Mouse (Mus musculus) hindbrain, embryonic 13.5 days (tissue): ENCODE measurements around the gene Ccnf. TPM values are rescaled to one million over a fixed set of nuclear protein-coding genes. Genes with fewer than 3 reads are reported as not detected.

Experiments used
- ATAC-seq: fragments of 200-750 bp; cut with Nextera tagmentation; 2 replicates; pipeline ENCODE4 v1.8.0; 2017; ENCODE audit warnings: moderate TSS enrichment; ENCODE audit not compliant: low FRiP score
- H3K27ac ChIP-seq: fragments of 300-500 bp; sonication (generic); 2 replicates; pipeline ENCODE4 v1.5.1; 2015; ENCODE audit warnings: inconsistent platforms, mild to moderate bottlenecking, moderate library complexity
- H3K27me3 ChIP-seq: fragments of 300-500 bp; sonication (generic); 2 replicates; pipeline ENCODE4 v1.6.1; 2015; ENCODE audit warnings: mild to moderate bottlenecking, inconsistent platforms
- H3K36me3 ChIP-seq: fragments of 300-500 bp; sonication (generic); 2 replicates; pipeline ENCODE4 v1.6.1; 2015; ENCODE audit warnings: mild to moderate bottlenecking, inconsistent platforms
- H3K4me1 ChIP-seq: fragments of 300-500 bp; sonication (generic); replicated peaks from 2 replicates; pipeline ENCODE4 v1.6.1; 2015; ENCODE audit warnings: inconsistent platforms
- H3K4me2 ChIP-seq: fragments of 300-500 bp; sonication (generic); 2 replicates; pipeline ENCODE4 v1.6.1; 2015; ENCODE audit warnings: inconsistent platforms, mild to moderate bottlenecking, moderate library complexity
- H3K4me3 ChIP-seq: fragments of 300-500 bp; sonication (generic); 2 replicates; pipeline ENCODE4 v1.5.1; 2015; ENCODE audit warnings: mild to moderate bottlenecking, inconsistent platforms
- H3K9ac ChIP-seq: fragments of 300-500 bp; sonication (generic); 2 replicates; pipeline ENCODE4 v1.6.1; 2015; ENCODE audit warnings: mild to moderate bottlenecking, inconsistent platforms
- H3K9me3 ChIP-seq: fragments of 300-500 bp; sonication (generic); 2 replicates; pipeline ENCODE4 v1.6.1; 2016; ENCODE audit warnings: inconsistent platforms
- WGBS: fragments of 180-500 bp; shearing (Covaris S2); methylation state at CpG from one replicate; pipeline ENCODE4 v1.1.7; 2015; 5-methylcytosine and 5-hydroxymethylcytosine counted together
- polyA plus RNA-seq: library from polyadenylated mRNA; unstranded; fragments of >200 nt; fragmentation: Nextera tagmentation; extraction: Ambion mirVana; gene quantifications from 2 replicates; pipeline ENCODE4 v1.2.1, GENCODE M21; 2015

The Ccnf gene
- polyA plus RNA-seq, 1 experiment from 2014 or later, result 17.2 TPM

- H3K36me3 ChIP-seq, result no peaks in the 10 kb centered on the region
- peak; percentile 28 for ATAC-seq
- H3K4me2 ChIP-seq, result peak overlapping the region; percentile 92
- peaks cover 90% of the 10 kb centered on the region for H3K4me1 ChIP-seq
- WGBS, result 6% methylated on average over 62 of the region's 62 CpGs
- peak overlapping the region; percentile 75 for H3K4me3 ChIP-seq
- H3K9ac ChIP-seq, result peak overlapping the region; percentile 87
- peaks cover 32% of the 10 kb centered on the region for H3K27me3 ChIP-seq
- no peaks in the 10 kb centered on the region for H3K9me3 ChIP-seq
- peak overlapping the region; percentile 89 for H3K27ac ChIP-seq
Observed at GRCm38 (mm10) chr17:24206451-24207351, 44.6 kb downstream of the Ccnf start.

GRCm38 (mm10) chr17:24205908-24206361, 45.3 kb downstream of the Ccnf start:
- Histone ChIP-seq H3K9me3 (no peaks in the 10 kb centered on the region), H3K9ac (peak overlapping the region; percentile 87), H3K4me3 (peak overlapping the region; percentile 75), H3K27me3 (peaks cover 31% of the 10 kb centered on the region), H3K27ac (peak overlapping the region; percentile 89), H3K4me2 (peak overlapping the region; percentile 92), H3K4me1 (peaks cover 85% of the 10 kb centered on the region), H3K36me3 (no peaks in the 10 kb centered on the region)
- 5% methylated on average over 15 of the region's 15 CpGs for WGBS
- peak; percentile 21 for ATAC-seq

DNA sequence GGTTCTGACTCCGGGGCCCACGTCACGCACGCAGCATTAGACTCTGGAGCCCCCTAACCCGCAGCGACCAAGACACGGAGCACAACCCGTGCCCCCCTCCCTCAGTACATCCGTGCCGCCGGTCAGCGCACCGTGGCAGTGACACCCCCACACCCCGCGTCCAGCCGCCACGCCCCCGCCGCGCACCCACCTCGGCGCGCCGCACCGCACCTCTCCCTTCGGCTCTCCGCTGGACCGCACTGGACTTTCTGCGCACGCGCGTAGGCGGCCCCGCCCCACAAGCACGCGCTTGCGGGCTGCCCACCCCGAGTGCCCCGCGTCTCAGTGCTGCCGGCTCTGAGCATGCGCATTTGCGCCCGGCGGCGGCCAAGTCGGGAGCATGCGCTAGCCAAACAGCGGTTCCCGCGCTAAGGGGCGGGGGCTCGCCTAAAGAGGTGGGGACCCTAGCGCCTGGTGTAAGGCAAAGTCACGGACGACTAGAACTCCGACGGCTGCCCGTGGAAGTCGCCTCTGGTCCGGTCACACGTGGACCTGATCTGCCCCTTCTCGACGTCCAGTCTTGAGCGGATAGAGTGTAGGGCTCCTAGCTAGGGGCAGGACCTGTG, 45.9 kb downstream of the Ccnf start, which contains the start of gene Tbc1d24:
Gene Tbc1d24, minus strand, starts transcription at position 279 of the 605 bp plus-strand sequence.
- Histone ChIP-seq H3K4me1 (peaks cover 81% of the 10 kb centered on the region), H3K27me3 (peaks cover 26% of the 10 kb centered on the region), H3K9me3 (no peaks in the 10 kb centered on the region), H3K27ac (peak within 1 kb of the TSS; percentile 89), H3K4me3 (peak within 1 kb of the TSS; percentile 75), H3K9ac (peak within 1 kb of the TSS; percentile 87), H3K36me3 (no peaks in the 10 kb centered on the region), H3K4me2 (peak within 1 kb of the TSS; percentile 92)
- WGBS, result 1% methylated on average over 59 of the region's 65 CpGs
- ATAC-seq, result peak; percentile 82

- peaks cover 21% of the 10 kb centered on the region for H3K27me3 ChIP-seq
- H3K9me3 ChIP-seq, result no peaks in the 10 kb centered on the region
- peak overlapping the region; percentile 75 for H3K4me3 ChIP-seq
- peak overlapping the region; percentile 30 for H3K27ac ChIP-seq
- H3K36me3 ChIP-seq, result no peaks in the 10 kb centered on the region
- H3K9ac ChIP-seq, result peak overlapping the region; percentile 87
- H3K4me1 ChIP-seq, result peaks cover 77% of the 10 kb centered on the region
- ATAC-seq, result no peak
- peak overlapping the region; percentile 92 for H3K4me2 ChIP-seq
- WGBS, result 10% methylated on average over 7 of the region's 7 CpGs
Observed at GRCm38 (mm10) chr17:24204846-24205245, 46.4 kb downstream of the Ccnf start.

- Histone ChIP-seq H3K9ac (peak overlapping the region; percentile 87), H3K9me3 (no peaks in the 10 kb centered on the region), H3K4me1 (peaks cover 69% of the 10 kb centered on the region), H3K4me2 (peak overlapping the region; percentile 92), H3K27ac (peak overlapping the region; percentile 9; the same call in 1 of the 2 replicates), H3K4me3 (peak overlapping the region; percentile 75), H3K27me3 (peaks cover 21% of the 10 kb centered on the region), H3K36me3 (no peaks in the 10 kb centered on the region)
- WGBS, result 77% methylated on average over 3 of the region's 3 CpGs
- no peak for ATAC-seq
Observed at GRCm38 (mm10) chr17:24203611-24204534, 47.4 kb downstream of the Ccnf start.

GRCm38 (mm10) chr17:24203068-24203467, 48.2 kb downstream of the Ccnf start:
- WGBS, result 38% methylated on average over 4 of the region's 4 CpGs
- Histone ChIP-seq H3K27me3 (peaks cover 14% of the 10 kb centered on the region), H3K36me3 (no peaks in the 10 kb centered on the region), H3K9me3 (no peaks in the 10 kb centered on the region), H3K4me3 (peak overlapping the region; percentile 16; the same call in 1 of the 2 replicates), H3K27ac (peak overlapping the region; percentile 9; the same call in 1 of the 2 replicates), H3K4me1 (peaks cover 61% of the 10 kb centered on the region), H3K4me2 (peak overlapping the region; percentile 92), H3K9ac (peak overlapping the region; percentile 59)
- ATAC-seq, result no peak

GRCm38 (mm10) chr17:24201092-24201491, 50.2 kb downstream of the Ccnf start:
- Histone ChIP-seq H3K4me1 (peaks cover 46% of the 10 kb centered on the region), H3K27me3 (0 out of 2 replicates have a peak, but pooled peaks cover under 1% of the 10 kb centered on the region), H3K4me2 (no peak overlapping the region), H3K9me3 (no peaks in the 10 kb centered on the region), H3K9ac (0 out of 2 replicates have a peak overlapping the region, but pooled peaks have one; percentile 9), H3K27ac (no peak overlapping the region), H3K36me3 (no peaks in the 10 kb centered on the region), H3K4me3 (no peak overlapping the region)
- 91% methylated on average over 4 of the region's 4 CpGs for WGBS
- ATAC-seq, result no peak

- 81% methylated on average over 4 of the region's 4 CpGs for WGBS
Observed at GRCm38 (mm10) chr17:24199741-24200140, 51.5 kb downstream of the Ccnf start.

GRCm38 (mm10) chr17:24199252-24199651, 52.0 kb downstream of the Ccnf start:
- Histone ChIP-seq H3K36me3 (no peaks in the 10 kb centered on the region), H3K27me3 (no peaks in the 10 kb centered on the region), H3K4me2 (no peak overlapping the region), H3K4me1 (peaks cover 33% of the 10 kb centered on the region), H3K27ac (no peak overlapping the region), H3K9me3 (no peaks in the 10 kb centered on the region), H3K9ac (no peak overlapping the region), H3K4me3 (no peak overlapping the region)
- 83% methylated on average over 4 of the region's 4 CpGs for WGBS
- no peak for ATAC-seq

More at GRCm38 (mm10) chr17:24199741-24200140, 51.5 kb downstream of the Ccnf start:
- no peak overlapping the region for H3K4me2 ChIP-seq
- H3K4me1 ChIP-seq, result peaks cover 38% of the 10 kb centered on the region
- no peaks in the 10 kb centered on the region for H3K36me3 ChIP-seq
- ATAC-seq, result no peak
- no peaks in the 10 kb centered on the region for H3K9me3 ChIP-seq
- H3K4me3 ChIP-seq, result no peak overlapping the region
- no peak overlapping the region for H3K27ac ChIP-seq
- no peaks in the 10 kb centered on the region for H3K27me3 ChIP-seq
- no peak overlapping the region for H3K9ac ChIP-seq

DNA sequence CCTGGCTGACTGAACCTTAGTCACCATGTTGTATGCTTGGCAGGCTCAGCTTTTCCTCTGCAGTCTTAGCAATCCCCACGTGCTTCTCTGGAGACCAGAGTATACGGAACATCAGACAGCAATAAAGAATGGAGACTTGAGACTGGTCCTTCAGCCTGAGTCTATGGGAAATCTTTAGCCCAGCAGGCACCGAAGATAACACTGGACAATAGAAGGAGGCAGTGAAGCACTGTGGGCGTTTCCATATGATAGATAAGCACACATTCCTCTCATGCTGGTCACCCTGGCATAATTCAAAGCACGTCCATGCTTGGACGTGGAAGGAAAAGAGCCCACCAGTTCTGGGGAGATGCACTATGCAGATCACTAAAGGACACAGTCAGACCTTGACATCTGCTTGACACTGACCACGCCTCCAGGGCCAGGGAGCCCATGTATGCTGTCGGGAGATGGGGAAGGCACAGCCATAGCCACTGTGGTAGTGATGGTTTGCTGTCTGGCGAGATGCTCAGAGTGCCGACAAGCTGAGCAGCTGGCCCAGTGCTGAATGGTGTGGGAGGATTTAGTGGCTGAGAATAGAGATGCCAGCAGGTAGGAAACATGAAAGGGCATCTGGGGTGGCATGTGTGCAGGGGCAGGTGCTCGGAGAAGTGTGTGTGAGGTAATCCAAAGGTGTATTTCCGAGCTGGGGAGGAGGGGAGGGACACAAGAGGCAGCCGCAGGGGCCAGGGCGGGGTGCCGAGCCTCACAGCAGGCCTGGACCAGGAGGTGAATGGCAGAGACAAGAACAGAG, 54.1 kb downstream of the Ccnf start:
- H3K4me1 ChIP-seq, result peaks cover 19% of the 10 kb centered on the region
- peak overlapping the region; percentile 47; the same call in 1 of the 2 replicates for H3K9ac ChIP-seq
- H3K27ac ChIP-seq, result no peak overlapping the region
- no peaks in the 10 kb centered on the region for H3K27me3 ChIP-seq
- no peaks in the 10 kb centered on the region for H3K36me3 ChIP-seq
- no peak for ATAC-seq
- H3K9me3 ChIP-seq, result no peaks in the 10 kb centered on the region
- H3K4me2 ChIP-seq, result no peak overlapping the region
- H3K4me3 ChIP-seq, result no peak overlapping the region
- 68% methylated on average over 15 of the region's 15 CpGs for WGBS

DNA sequence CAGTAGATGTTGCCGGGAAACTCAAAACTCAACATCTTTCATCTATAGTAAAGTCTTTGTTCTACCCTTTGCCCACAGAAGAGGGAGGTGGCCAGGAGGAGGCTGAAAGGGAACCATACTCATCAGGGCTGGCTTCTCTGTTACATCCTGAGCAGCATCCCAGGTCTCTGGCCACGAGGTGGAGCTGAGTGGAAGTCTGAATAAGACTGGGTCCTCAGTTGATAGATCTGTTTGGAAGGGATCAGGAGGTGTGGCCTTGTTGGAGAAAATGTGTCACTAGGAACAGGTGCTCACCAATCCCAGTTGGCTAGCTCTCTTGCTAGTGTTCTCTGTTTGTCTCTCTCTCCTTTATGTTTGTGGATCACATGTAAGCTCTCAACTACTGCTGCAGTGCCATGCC, 55.9 kb downstream of the Ccnf start:
- WGBS, result 67% methylated on average over 2 of the region's 2 CpGs
- no peaks in the 10 kb centered on the region for H3K36me3 ChIP-seq
- H3K9me3 ChIP-seq, result no peaks in the 10 kb centered on the region
- H3K4me1 ChIP-seq, result peaks cover 14% of the 10 kb centered on the region
- ATAC-seq, result no peak
- H3K9ac ChIP-seq, result peak overlapping the region; percentile 29; the same call in 1 of the 2 replicates
- no peak overlapping the region for H3K4me2 ChIP-seq
- no peaks in the 10 kb centered on the region for H3K27me3 ChIP-seq
- H3K27ac ChIP-seq, result no peak overlapping the region
- no peak overlapping the region for H3K4me3 ChIP-seq
